Mouse (Mus musculus) macrophage (primary cell): ENCODE measurements around the gene Gm26558. TPM values are rescaled to one million over a fixed set of nuclear protein-coding genes. Genes with fewer than 3 reads are reported as not detected.

Source experiments
- H3K27ac ChIP-seq: fragments of 350-480 bp; formaldehyde crosslinking; 2 replicates; pipeline ENCODE4 v1.9.0; 2021
- H3K36me3 ChIP-seq: fragments of 350-480 bp; formaldehyde crosslinking; 2 replicates; pipeline ENCODE4 v1.9.0; 2021; ENCODE audit errors: inconsistent target
- H3K4me3 ChIP-seq: fragments of 350-480 bp; formaldehyde crosslinking; 2 replicates; pipeline ENCODE4 v1.9.0; 2021; ENCODE audit errors: inconsistent target
- H3K79me2 ChIP-seq: fragments of 350-480 bp; formaldehyde crosslinking; 2 replicates; pipeline ENCODE4 v1.9.0; 2021; ENCODE audit errors: inconsistent target
- WGBS: methylation state at CpG from one replicate; pipeline ENCODE4 v1.1.7; 2026; ENCODE audit warnings: inconsistent platforms; ENCODE audit not compliant: missing documents; 5-methylcytosine and 5-hydroxymethylcytosine counted together
- polyA plus RNA-seq: library from polyadenylated mRNA; stranded (reverse); fragments of 250-400 nt; gene quantifications from 3 replicates; pipeline ENCODE4 v1.2.4, GENCODE M21; 2018; ENCODE audit warnings: inconsistent platforms

Gm26558 gene
- polyA plus RNA-seq, 1 experiment from 2014 or later, result not detected

GRCm38 (mm10) chr2:70629921-70630320 is 32.0 kb downstream of the Gm26558 start:
- no peaks in the 10 kb centered on the region for H3K36me3 ChIP-seq
- WGBS, result 79% methylated on average over 3 of the region's 3 CpGs
- no peaks in the 10 kb centered on the region for H3K79me2 ChIP-seq
- H3K4me3 ChIP-seq, result no peak overlapping the region
- no peak overlapping the region for H3K27ac ChIP-seq

- H3K4me3 ChIP-seq, result no peak overlapping the region
- no peaks in the 10 kb centered on the region for H3K36me3 ChIP-seq
- WGBS, result 49% methylated on average over 10 of the region's 10 CpGs
- no peak overlapping the region for H3K27ac ChIP-seq
- H3K79me2 ChIP-seq, result no peaks in the 10 kb centered on the region
Observed at GRCm38 (mm10) chr2:70629339-70629761, 32.6 kb downstream of the Gm26558 start.

GRCm38 (mm10) chr2:70628397-70628796 is 33.5 kb downstream of the Gm26558 start:
- Histone ChIP-seq H3K27ac (no peak overlapping the region), H3K4me3 (no peak overlapping the region), H3K36me3 (no peaks in the 10 kb centered on the region), H3K79me2 (no peaks in the 10 kb centered on the region)
- 37% methylated on average over 12 of the region's 12 CpGs for WGBS

DNA sequence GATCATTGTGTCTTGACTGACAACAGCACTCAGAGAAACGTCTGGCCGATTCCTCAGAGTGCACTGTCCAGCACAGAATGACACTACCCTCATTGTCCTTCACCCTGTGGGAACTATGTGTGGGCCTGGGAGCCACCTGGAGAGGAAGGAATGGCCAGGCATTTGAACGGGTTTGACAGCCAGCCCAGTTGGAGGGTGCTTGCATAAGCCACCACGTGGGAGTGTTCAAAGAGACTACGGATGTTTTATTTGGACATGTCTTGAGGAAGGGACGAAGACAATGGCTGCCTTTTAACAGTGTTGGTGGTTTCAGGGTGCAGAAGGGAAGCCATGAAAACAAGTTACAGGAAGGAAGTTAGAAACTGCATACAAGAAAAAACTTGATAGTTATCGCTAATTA is 36.1 kb downstream of the Gm26558 start:
- H3K79me2 ChIP-seq, result no peaks in the 10 kb centered on the region
- H3K4me3 ChIP-seq, result no peak overlapping the region
- WGBS, result 40% methylated on average over 7 of the region's 7 CpGs
- H3K36me3 ChIP-seq, result no peaks in the 10 kb centered on the region
- H3K27ac ChIP-seq, result no peak overlapping the region

GRCm38 (mm10) chr2:70622244-70622643 is 39.7 kb downstream of the Gm26558 start:
- WGBS, result 19% methylated on average over 4 of the region's 4 CpGs
- Histone ChIP-seq H3K27ac (no peak overlapping the region), H3K36me3 (no peaks in the 10 kb centered on the region), H3K79me2 (no peaks in the 10 kb centered on the region), H3K4me3 (no peak overlapping the region)

- no peaks in the 10 kb centered on the region for H3K36me3 ChIP-seq
- no peak overlapping the region for H3K27ac ChIP-seq
- H3K79me2 ChIP-seq, result no peaks in the 10 kb centered on the region
- WGBS, result 45% methylated on average over 6 of the region's 6 CpGs
- no peak overlapping the region for H3K4me3 ChIP-seq
Observed at GRCm38 (mm10) chr2:70620225-70620624, 41.7 kb downstream of the Gm26558 start.

DNA sequence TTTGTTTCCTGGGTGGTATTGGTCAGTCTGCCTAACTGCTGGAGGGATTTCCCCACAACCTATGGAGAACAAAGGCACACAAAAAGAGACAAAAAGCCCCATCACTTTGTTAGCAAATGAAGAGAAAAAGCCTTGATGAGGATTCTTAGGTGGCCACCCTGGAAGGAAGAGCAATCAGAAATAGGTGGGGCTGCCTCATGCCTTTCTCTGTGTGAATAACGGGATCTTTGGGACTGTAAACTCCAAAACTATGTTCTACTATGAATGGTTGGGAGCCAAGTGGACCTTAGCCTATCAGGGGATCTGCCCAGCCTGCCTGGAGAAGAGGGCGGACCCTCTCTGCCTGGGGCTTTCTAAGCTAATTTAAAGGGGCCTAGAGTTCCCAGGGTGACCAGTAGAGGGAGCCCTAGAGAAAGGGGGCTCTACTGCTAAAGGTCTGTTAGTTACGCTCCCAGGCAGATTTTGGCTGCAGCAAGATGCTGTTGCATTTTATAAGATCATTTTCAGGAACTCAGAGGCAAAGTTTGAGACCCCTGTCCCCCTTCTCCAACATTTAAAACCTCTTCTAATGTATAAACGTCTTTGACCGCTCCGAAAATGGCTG is 42.6 kb downstream of the Gm26558 start:
- Histone ChIP-seq H3K27ac (no peak overlapping the region), H3K36me3 (no peaks in the 10 kb centered on the region), H3K4me3 (no peak overlapping the region), H3K79me2 (no peaks in the 10 kb centered on the region)
- 93% methylated on average over 6 of the region's 6 CpGs for WGBS

DNA sequence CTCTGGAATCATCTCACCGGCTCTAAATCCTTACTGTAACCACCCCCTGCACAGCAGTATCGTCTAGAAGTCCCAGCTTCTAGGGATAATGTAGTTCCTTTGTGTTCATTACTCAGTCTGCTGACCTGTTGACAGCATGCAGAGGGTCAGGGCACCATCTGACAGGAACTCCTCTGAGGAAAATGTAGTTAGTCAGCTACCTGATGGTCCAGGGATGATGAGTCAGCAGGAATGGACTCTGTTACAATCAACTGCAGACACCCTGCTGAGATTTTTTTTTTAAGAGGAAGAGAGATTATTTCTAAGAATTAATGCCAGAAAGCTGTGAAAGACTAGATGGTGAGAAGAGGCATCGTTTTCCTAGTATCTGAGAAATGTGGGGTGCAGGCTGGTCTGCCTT is 45.3 kb downstream of the Gm26558 start:
- WGBS, result 84% methylated on average over 3 of the region's 3 CpGs
- no peaks in the 10 kb centered on the region for H3K36me3 ChIP-seq

GRCm38 (mm10) chr2:70616076-70616475 is 45.8 kb downstream of the Gm26558 start:
- WGBS, result 63% methylated on average over 2 of the region's 2 CpGs
- no peaks in the 10 kb centered on the region for H3K36me3 ChIP-seq
- H3K27ac ChIP-seq, result no peak overlapping the region
- no peak overlapping the region for H3K4me3 ChIP-seq
- H3K79me2 ChIP-seq, result no peaks in the 10 kb centered on the region

More for the DNA sequence above, 45.3 kb downstream of the Gm26558 start:
- H3K27ac ChIP-seq, result no peak overlapping the region
- H3K4me3 ChIP-seq, result no peak overlapping the region
- H3K79me2 ChIP-seq, result no peaks in the 10 kb centered on the region

DNA sequence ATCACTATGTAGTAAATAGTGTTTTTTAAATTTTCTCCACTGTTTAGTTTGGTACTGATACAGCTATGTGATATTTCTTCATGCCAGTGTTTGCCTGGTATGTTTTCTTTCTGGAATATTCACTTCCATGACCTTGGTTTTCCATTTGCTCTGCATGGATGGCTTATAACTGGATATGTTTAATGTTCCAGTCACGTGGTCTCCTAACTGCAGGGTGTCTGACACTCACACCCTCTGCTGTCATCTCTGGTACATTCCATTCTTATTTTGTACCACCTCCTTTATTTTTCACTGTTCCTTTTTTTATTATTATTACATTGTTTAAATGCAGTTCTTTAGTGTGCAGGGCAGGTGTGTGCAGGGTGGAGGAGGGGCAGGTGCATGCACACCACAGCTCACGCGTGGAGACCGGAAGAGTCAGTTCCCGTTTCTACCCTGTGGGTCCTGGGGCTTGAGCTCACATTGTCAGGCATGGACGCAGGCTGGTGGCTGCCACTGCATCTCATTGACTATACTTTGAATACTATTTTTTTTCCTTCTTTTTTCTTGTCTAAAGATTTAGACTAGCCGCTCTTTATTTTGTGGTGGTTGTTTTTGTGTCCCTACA is 47.1 kb downstream of the Gm26558 start:
- Histone ChIP-seq H3K27ac (no peak overlapping the region), H3K79me2 (no peaks in the 10 kb centered on the region)
- WGBS, result 22% methylated on average over 7 of the region's 7 CpGs

More for the DNA sequence above, 47.1 kb downstream of the Gm26558 start:
- Histone ChIP-seq H3K36me3 (no peaks in the 10 kb centered on the region), H3K4me3 (no peak overlapping the region)

Other genes starting within 250 kb of the Gm26558 start
- gene Sp5, start 187.2 kb downstream of the Gm26558 start, polyA plus RNA-seq, result not detected in 3 replicates
- not detected in 3 replicates for gene Erich2, start 153.3 kb downstream of the Gm26558 start, polyA plus RNA-seq
- not detected in 3 replicates for gene Gad1, start 109.0 kb downstream of the Gm26558 start, polyA plus RNA-seq
- 65.3 to 147 TPM (median 80.0 TPM) in 3 replicates for gene Gorasp2, start 532 bp downstream of the Gm26558 start, polyA plus RNA-seq
- 57.5 to 101 TPM (median 66.5 TPM) in 3 replicates for gene Tlk1, start 163.6 kb upstream of the Gm26558 start, polyA plus RNA-seq